Mouse (Mus musculus): ENCODE measurements around the gene Gm42906.

- TF ChIP-seq CTCF (IDR thresholded peaks at IDR 0.05; ENCODE audit: low read depth) (no peak), EP300 (optimal IDR thresholded peaks at IDR 0.05) (no peak)
These were observed 239.3 kb downstream of the Gm42906 start for GRCm38 (mm10) chr5:151188659-151189058.

Measured in stomach, postnatal 0 days (tissue).